Comparison of ENCODE assay signal across 9 mouse cellular contexts in the genomic region with DNA sequence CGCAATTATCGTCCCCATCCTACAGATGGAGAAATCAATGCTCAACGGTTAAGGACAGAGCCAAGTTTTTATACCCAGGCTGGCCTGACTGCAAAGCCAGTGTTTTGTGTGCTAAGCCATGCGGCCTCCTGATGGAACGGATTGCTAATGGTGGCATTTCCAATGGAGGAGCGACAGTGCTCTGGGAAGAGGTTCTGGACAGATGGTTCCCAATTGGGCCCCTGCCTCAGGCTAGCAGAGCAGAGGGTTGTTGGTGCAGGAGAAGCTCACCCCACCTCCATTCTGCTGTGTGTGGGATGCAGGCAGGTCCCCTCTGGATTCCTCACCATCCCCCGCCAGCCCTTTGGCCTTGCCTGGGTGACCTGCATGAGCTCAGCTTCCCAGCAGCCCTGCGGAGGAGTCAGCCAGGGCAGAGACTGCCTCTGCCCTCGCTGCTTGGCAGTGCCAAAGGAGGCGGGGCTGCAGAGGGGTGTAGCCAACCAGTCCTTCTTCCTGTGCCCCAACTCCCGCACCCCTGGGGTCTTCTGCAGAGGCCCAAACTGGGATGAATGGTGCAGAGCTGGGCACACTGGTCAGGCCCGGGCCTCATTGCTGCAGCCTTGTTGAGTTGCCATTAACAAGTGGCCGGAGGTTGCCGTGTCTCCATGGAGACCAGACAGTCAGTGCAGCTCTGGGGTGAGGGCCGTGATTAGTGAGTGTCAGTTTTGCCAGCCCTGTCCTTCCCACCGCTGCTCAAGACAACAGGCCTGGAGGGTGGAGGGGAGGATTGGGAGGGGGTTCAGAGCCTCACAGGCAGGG. TPM values are rescaled to one million over a fixed set of nuclear protein-coding genes. Genes with fewer than 3 reads are reported as not detected.
DNase-seq lines count a peak whose midpoint lies in the region; ATAC-seq and TF ChIP-seq lines count a peak whose summit lies in the region.
"Had no signal": no experiment of that assay in that cellular context is flagged by ENCODE, and none has a peak within 500 bp of the region (broad histone marks: within the 10 kb centered on the region; RNA-seq: fewer than 3 reads in every experiment).

No protein-coding gene starts in this region.

- H3K27ac ChIP-seq in heart, embryonic 10.5 days: peak overlapping the region; percentile 94
- H3K27ac ChIP-seq in kidney, adult 2 months (ENCODE audit: insufficient read depth, low read depth, low read length): peak overlapping the region; percentile 90
- H3K27ac ChIP-seq in liver, postnatal 0 days (ENCODE audit: low read depth): peak overlapping the region; percentile 67
- peak overlapping the region; percentile 36; the same call in 1 of the 2 replicates for H3K27ac ChIP-seq in neural tube, embryonic 11.5 days (ENCODE audit: low read depth, low read length)

- no peaks in the 10 kb centered on the region for H3K9me3 ChIP-seq in heart, embryonic 10.5 days
- no peaks in the 10 kb centered on the region for H3K9me3 ChIP-seq in liver, postnatal 0 days (ENCODE audit: low read length)
- no peaks in the 10 kb centered on the region for H3K9me3 ChIP-seq in neural tube, embryonic 11.5 days (ENCODE audit: control insufficient read depth, low read length)
- H3K9me3 ChIP-seq: megakaryocyte, embryonic 14.5 days had no signal

- TF ChIP-seq EP300 in liver, postnatal 0 days (IDR thresholded peaks at IDR 0.05; ENCODE audit: low read depth): no peak

- TF ChIP-seq POLR2A in kidney, adult 2 months (IDR thresholded peaks at IDR 0.05; ENCODE audit: low read depth, low read length): no peak

- no peak overlapping the region for H3K9ac ChIP-seq in liver, postnatal 0 days (replicated peaks)
- H3K9ac ChIP-seq in neural tube, embryonic 11.5 days (ENCODE audit: low read length): peak overlapping the region; percentile 15; the same call in 1 of the 2 replicates

- DNase-seq in CD4-positive helper T cell, adult 2 months (ENCODE audit: low read depth, low spot score): peak; percentile 74
- peak; percentile 96 for DNase-seq in adrenal gland, adult 2 months
- peak; percentile 80 for DNase-seq in embryo, embryonic 9.5 days (ENCODE audit: extremely low spot score)
- peak; percentile 90 for DNase-seq in heart, embryonic 10.5 days (ENCODE audit: low spot score)
- peak; percentile 95 for DNase-seq in kidney, adult 2 months
- peak; percentile 75 for DNase-seq in liver, postnatal 0 days
- peak; percentile 80 for DNase-seq in neural tube, embryonic 11.5 days (ENCODE audit: low spot score)
- peak; percentile 88 for DNase-seq in thymus, postnatal 14 days

- H3K36me3 ChIP-seq in heart, embryonic 10.5 days: no peaks in the 10 kb centered on the region
- H3K36me3 ChIP-seq in kidney, adult 2 months (ENCODE audit: control insufficient read depth, insufficient read depth, low read length): no peaks in the 10 kb centered on the region
- H3K36me3 ChIP-seq in liver, postnatal 0 days (replicated peaks; ENCODE audit: insufficient read depth, low read length): no peaks in the 10 kb centered on the region
- H3K36me3 ChIP-seq in neural tube, embryonic 11.5 days (ENCODE audit: control insufficient read depth, insufficient read depth, low read length): no peaks in the 10 kb centered on the region

- TF ChIP-seq CTCF in kidney, adult 2 months (conservative IDR thresholded peaks at IDR 0.05; ENCODE audit: insufficient read depth, insufficient read length, low read depth, low read length): no peak
- no peak for TF ChIP-seq CTCF in liver, postnatal 0 days (IDR thresholded peaks at IDR 0.05; ENCODE audit: low read depth)

- peaks cover 57% of the 10 kb centered on the region for H3K4me1 ChIP-seq in heart, embryonic 10.5 days
- H3K4me1 ChIP-seq in kidney, adult 2 months (ENCODE audit: control insufficient read depth, insufficient read depth, low read length): peaks cover 38% of the 10 kb centered on the region
- H3K4me1 ChIP-seq in liver, postnatal 0 days (ENCODE audit: insufficient read depth): peaks cover 40% of the 10 kb centered on the region
- peaks cover 25% of the 10 kb centered on the region for H3K4me1 ChIP-seq in neural tube, embryonic 11.5 days (ENCODE audit: control insufficient read depth, insufficient read depth, low read length)

- H3K27me3 ChIP-seq in heart, embryonic 10.5 days (ENCODE audit: insufficient read depth, poor library complexity, severe bottlenecking): no peaks in the 10 kb centered on the region
- no peaks in the 10 kb centered on the region for H3K27me3 ChIP-seq in kidney, adult 2 months (replicated peaks; ENCODE audit: control insufficient read depth, insufficient read depth, low read length)
- 0 out of 2 replicates have a peak, but pooled peaks cover 3% of the 10 kb centered on the region for H3K27me3 ChIP-seq in liver, postnatal 0 days (ENCODE audit: insufficient read depth, low read length)
- H3K27me3 ChIP-seq in neural tube, embryonic 11.5 days (ENCODE audit: control insufficient read depth, insufficient read depth, low read length): no peaks in the 10 kb centered on the region

- ATAC-seq in liver, postnatal 0 days: peak; percentile 80
- ATAC-seq in neural tube, embryonic 11.5 days (ENCODE audit: insufficient read depth, low FRiP score, low TSS enrichment): peak; percentile 80

- peak overlapping the region; percentile 37 for H3K4me3 ChIP-seq in heart, embryonic 10.5 days
- peak overlapping the region; percentile 13; the same call in 1 of the 2 replicates for H3K4me3 ChIP-seq in kidney, adult 2 months (ENCODE audit: insufficient read depth, low read depth, low read length)
- H3K4me3 ChIP-seq in liver, postnatal 0 days (ENCODE audit: low read depth, low read length): no peak overlapping the region
- no peak overlapping the region for H3K4me3 ChIP-seq in neural tube, embryonic 11.5 days (ENCODE audit: low read depth, low read length)
- H3K4me3 ChIP-seq: megakaryocyte, embryonic 14.5 days had no signal

- peak overlapping the region; percentile 42 for H3K4me2 ChIP-seq in liver, postnatal 0 days (ENCODE audit: low read depth, low read length)
- peak overlapping the region; percentile 26; the same call in 1 of the 2 replicates for H3K4me2 ChIP-seq in neural tube, embryonic 11.5 days (ENCODE audit: low read depth)

- WGBS in heart, embryonic 10.5 days: 33% methylated on average over 16 of the region's 16 CpGs
- 20% methylated on average over 16 of the region's 16 CpGs for WGBS in kidney, adult 2 months
- 47% methylated on average over 16 of the region's 16 CpGs for WGBS in liver, postnatal 0 days (ENCODE audit: insufficient replicate concordance)
- WGBS in neural tube, embryonic 11.5 days: 26% methylated on average over 16 of the region's 16 CpGs

RNA-seq across cellular contexts. Expression of a gene that starts 35.2 kb away (rescaled TPM):
- 100 to 1,000 TPM in 1 of 2 experiments, 10 to 100 TPM in 1; 99.4 to 130 TPM for total RNA-seq in adrenal gland, adult 2 months (2021)
- 43.2 and 57.0 TPM in 2 replicates for polyA plus RNA-seq in adrenal gland, adult 2 months (2012; rRNA removed)
- polyA plus RNA-seq in heart, embryonic 10.5 days (2016; fragmentation: Nextera tagmentation; extraction: Ambion mirVana): 51.1 and 58.5 TPM in 2 replicates
- 37.0 and 45.7 TPM in 2 replicates for polyA plus RNA-seq in kidney, adult 2 months (2012; rRNA removed)
- 35.8 and 43.1 TPM in 2 replicates for polyA plus RNA-seq in liver, postnatal 0 days (2015; fragmentation: Nextera tagmentation; extraction: Ambion mirVana)
- polyA plus RNA-seq in neural tube, embryonic 11.5 days (2014; fragmentation: Nextera tagmentation; extraction: Ambion mirVana): 33.0 and 39.0 TPM in 2 replicates

Comparison
In these comparisons a context has a peak if more than half of its experiments do, and no peak if none do; other contexts are left out.
1. H3K27ac ChIP-seq: peak in every context shown above with its lines; median percentile 94 in heart, embryonic 10.5 days; 90 in kidney, adult 2 months; 67 in liver, postnatal 0 days; 36 in neural tube, embryonic 11.5 days.
2. H3K4me3 ChIP-seq: peak in heart, embryonic 10.5 days (single experiment) and kidney, adult 2 months (single experiment); none in liver, postnatal 0 days (single experiment) and neural tube, embryonic 11.5 days (single experiment).
3. Peak in every context shown above with its lines, with median percentiles within 50 percentile points of each other: DNase-seq.